ENCODE assay signal across 10 mouse cellular contexts in the genomic region with DNA sequence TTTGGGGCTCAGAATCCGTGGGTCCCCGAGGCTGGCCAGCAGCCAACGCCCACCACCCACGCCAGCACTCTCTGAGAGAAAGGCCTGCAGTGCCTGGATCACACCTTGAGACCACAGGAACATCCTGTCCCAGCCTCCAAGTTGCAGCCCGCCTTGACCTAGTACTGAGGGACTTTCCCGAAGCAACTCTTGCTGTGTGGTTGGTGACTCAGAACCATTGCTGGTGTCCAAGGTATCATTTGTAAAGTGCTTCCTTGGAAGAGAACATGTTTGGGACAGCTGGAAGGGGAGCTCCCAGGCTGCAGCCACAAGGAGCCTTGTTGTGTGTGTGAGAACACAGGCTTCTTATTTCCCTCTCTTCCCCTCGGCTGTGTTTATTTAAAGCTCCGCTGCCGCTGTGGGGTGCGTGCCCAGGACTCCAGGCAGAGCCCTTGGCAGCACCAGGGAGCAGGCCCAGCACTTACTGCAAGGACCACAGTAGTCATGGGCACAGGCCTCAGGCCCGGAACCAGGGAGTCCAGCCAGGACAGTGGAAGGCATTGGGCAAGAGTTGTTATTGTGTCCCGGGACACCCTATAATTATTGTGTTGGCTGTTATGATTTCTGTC.
A peak's percentile ranks its signal among the peaks of the same experiment; 100 is the strongest.
DNase-seq lines count a peak whose midpoint lies in the region; ATAC-seq and TF ChIP-seq lines count a peak whose summit lies in the region.
"Had no signal": no experiment of that assay in that cellular context is flagged by ENCODE, and none has a peak within 500 bp of the region (broad histone marks: within the 10 kb centered on the region; RNA-seq: fewer than 3 reads in every experiment).

No protein-coding gene starts in this region.

- no peak for TF ChIP-seq CTCF in hindbrain, postnatal 0 days (IDR thresholded peaks at IDR 0.05; ENCODE audit: low read depth)
- TF ChIP-seq CTCF in heart, postnatal 0 days (IDR thresholded peaks at IDR 0.05; ENCODE audit: low read depth) = no peak
- TF ChIP-seq CTCF in lung, adult 2 months (IDR thresholded peaks at IDR 0.05; ENCODE audit: insufficient read depth, low read length) = no peak

- no peak overlapping the region for H3K4me3 ChIP-seq in hindbrain, postnatal 0 days (ENCODE audit: low read length)
- H3K4me3 ChIP-seq in hindbrain, embryonic 11.5 days (ENCODE audit: low read depth, low read length) = no peak overlapping the region
- no peak overlapping the region for H3K4me3 ChIP-seq in heart, postnatal 0 days (ENCODE audit: low read depth, low read length)
- no peak overlapping the region for H3K4me3 ChIP-seq in lung, adult 2 months (replicated peaks; ENCODE audit: extremely low read depth, low read depth, low read length)
- H3K4me3 ChIP-seq in intestine, embryonic 16.5 days (ENCODE audit: low read length) = no peak overlapping the region
- no peak overlapping the region for H3K4me3 ChIP-seq in liver, embryonic 11.5 days (ENCODE audit: low read depth, low read length)
- H3K4me3 ChIP-seq in forebrain, embryonic 15.5 days = no peak overlapping the region
- H3K4me3 ChIP-seq: hindbrain, embryonic 15.5 days; neural tube, embryonic 12.5 days had no signal

- no peak for TF ChIP-seq EP300 in heart, postnatal 0 days (IDR thresholded peaks at IDR 0.05; ENCODE audit: low read depth)

- H3K9me3 ChIP-seq in hindbrain, postnatal 0 days (ENCODE audit: low read length) = no peaks in the 10 kb centered on the region
- no peaks in the 10 kb centered on the region for H3K9me3 ChIP-seq in hindbrain, embryonic 11.5 days (ENCODE audit: control insufficient read depth, low read length)
- H3K9me3 ChIP-seq in heart, postnatal 0 days (replicated peaks; ENCODE audit: control insufficient read depth, low read length) = no peaks in the 10 kb centered on the region
- H3K9me3 ChIP-seq in intestine, embryonic 16.5 days (ENCODE audit: control insufficient read depth, low read length) = no peaks in the 10 kb centered on the region
- no peaks in the 10 kb centered on the region for H3K9me3 ChIP-seq in liver, embryonic 11.5 days (ENCODE audit: control insufficient read depth, low read length)
- no peaks in the 10 kb centered on the region for H3K9me3 ChIP-seq in forebrain, embryonic 15.5 days
- H3K9me3 ChIP-seq: hindbrain, embryonic 15.5 days; neural tube, embryonic 12.5 days had no signal

- no peaks in the 10 kb centered on the region for H3K36me3 ChIP-seq in hindbrain, postnatal 0 days (ENCODE audit: insufficient read depth, low read length)
- H3K36me3 ChIP-seq in hindbrain, embryonic 11.5 days (ENCODE audit: control insufficient read depth, insufficient read depth, low read length) = no peaks in the 10 kb centered on the region
- no peaks in the 10 kb centered on the region for H3K36me3 ChIP-seq in heart, postnatal 0 days (replicated peaks; ENCODE audit: control insufficient read depth, insufficient read depth, low read length)
- no peaks in the 10 kb centered on the region for H3K36me3 ChIP-seq in intestine, embryonic 16.5 days (ENCODE audit: control insufficient read depth, insufficient read depth, low read length)
- H3K36me3 ChIP-seq in liver, embryonic 11.5 days (ENCODE audit: control insufficient read depth, insufficient read depth, low read length) = no peaks in the 10 kb centered on the region
- H3K36me3 ChIP-seq in forebrain, embryonic 15.5 days = no peaks in the 10 kb centered on the region
- H3K36me3 ChIP-seq: hindbrain, embryonic 15.5 days; neural tube, embryonic 12.5 days had no signal

- ATAC-seq in hindbrain, postnatal 0 days = peak; percentile 76; the same call in 1 of the 2 replicates
- ATAC-seq in hindbrain, embryonic 11.5 days (ENCODE audit: low FRiP score) = no peak
- peak; percentile 39; the same call in 1 of the 2 replicates for ATAC-seq in heart, postnatal 0 days (ENCODE audit: insufficient read depth, low read depth)
- ATAC-seq in intestine, embryonic 16.5 days = no peak
- no peak for ATAC-seq in liver, embryonic 11.5 days (replicated peaks; ENCODE audit: low FRiP score)
- ATAC-seq in forebrain, embryonic 15.5 days (replicated peaks) = no peak

- H3K9ac ChIP-seq in hindbrain, postnatal 0 days (replicated peaks; ENCODE audit: low read length) = no peak overlapping the region
- H3K9ac ChIP-seq in hindbrain, embryonic 11.5 days (ENCODE audit: low read depth, low read length) = no peak overlapping the region
- no peak overlapping the region for H3K9ac ChIP-seq in heart, postnatal 0 days (replicated peaks; ENCODE audit: low read depth, low read length)
- no peak overlapping the region for H3K9ac ChIP-seq in intestine, embryonic 16.5 days (ENCODE audit: low read depth, low read length)
- no peak overlapping the region for H3K9ac ChIP-seq in liver, embryonic 11.5 days (ENCODE audit: low read depth, low read length)
- H3K9ac ChIP-seq in forebrain, embryonic 15.5 days (replicated peaks) = no peak overlapping the region
- H3K9ac ChIP-seq: hindbrain, embryonic 15.5 days; neural tube, embryonic 12.5 days had no signal

- H3K27me3 ChIP-seq in hindbrain, postnatal 0 days (ENCODE audit: insufficient read depth, low read length) = no peaks in the 10 kb centered on the region
- no peaks in the 10 kb centered on the region for H3K27me3 ChIP-seq in hindbrain, embryonic 11.5 days (ENCODE audit: control insufficient read depth, insufficient read depth, low read length)
- no peaks in the 10 kb centered on the region for H3K27me3 ChIP-seq in heart, postnatal 0 days (ENCODE audit: control insufficient read depth, insufficient read depth, low read length)
- H3K27me3 ChIP-seq in intestine, embryonic 16.5 days (replicated peaks; ENCODE audit: control insufficient read depth, insufficient read depth, low read length) = no peaks in the 10 kb centered on the region
- no peaks in the 10 kb centered on the region for H3K27me3 ChIP-seq in liver, embryonic 11.5 days (replicated peaks; ENCODE audit: control insufficient read depth, insufficient read depth, low read length)
- H3K27me3 ChIP-seq in forebrain, embryonic 15.5 days = no peaks in the 10 kb centered on the region
- H3K27me3 ChIP-seq: hindbrain, embryonic 15.5 days; neural tube, embryonic 12.5 days had no signal

- H3K4me1 ChIP-seq in hindbrain, postnatal 0 days (ENCODE audit: insufficient read depth, low read length) = no peaks in the 10 kb centered on the region
- H3K4me1 ChIP-seq in hindbrain, embryonic 11.5 days (replicated peaks; ENCODE audit: control insufficient read depth, insufficient read depth, low read length) = no peaks in the 10 kb centered on the region
- 0 out of 2 replicates have a peak, but pooled peaks cover 7% of the 10 kb centered on the region for H3K4me1 ChIP-seq in heart, postnatal 0 days (ENCODE audit: control insufficient read depth, insufficient read depth)
- H3K4me1 ChIP-seq in lung, adult 2 months (ENCODE audit: control insufficient read depth, insufficient read depth, low read length) = 0 out of 2 replicates have a peak, but pooled peaks cover 3% of the 10 kb centered on the region
- 0 out of 2 replicates have a peak, but pooled peaks cover 2% of the 10 kb centered on the region for H3K4me1 ChIP-seq in intestine, embryonic 16.5 days (ENCODE audit: control insufficient read depth, insufficient read depth, low read length)
- no peaks in the 10 kb centered on the region for H3K4me1 ChIP-seq in liver, embryonic 11.5 days (replicated peaks; ENCODE audit: control insufficient read depth, insufficient read depth, low read length)
- H3K4me1 ChIP-seq in forebrain, embryonic 15.5 days = no peaks in the 10 kb centered on the region
- H3K4me1 ChIP-seq: hindbrain, embryonic 15.5 days; neural tube, embryonic 12.5 days had no signal

- H3K27ac ChIP-seq in hindbrain, postnatal 0 days = no peak overlapping the region
- no peak overlapping the region for H3K27ac ChIP-seq in hindbrain, embryonic 11.5 days (ENCODE audit: low read depth, low read length)
- H3K27ac ChIP-seq in heart, postnatal 0 days (ENCODE audit: low read depth) = no peak overlapping the region
- H3K27ac ChIP-seq in intestine, embryonic 16.5 days (ENCODE audit: low read length) = no peak overlapping the region
- H3K27ac ChIP-seq in liver, embryonic 11.5 days (ENCODE audit: low read depth, low read length) = no peak overlapping the region
- no peak overlapping the region for H3K27ac ChIP-seq in forebrain, embryonic 15.5 days (replicated peaks)
- H3K27ac ChIP-seq: hindbrain, embryonic 15.5 days; neural tube, embryonic 12.5 days had no signal

- H3K4me2 ChIP-seq in hindbrain, postnatal 0 days (ENCODE audit: low read depth, low read length) = no peak overlapping the region
- no peak overlapping the region for H3K4me2 ChIP-seq in hindbrain, embryonic 11.5 days (replicated peaks; ENCODE audit: low read depth, low read length)
- H3K4me2 ChIP-seq in heart, postnatal 0 days (ENCODE audit: low read depth, low read length) = no peak overlapping the region
- H3K4me2 ChIP-seq in intestine, embryonic 16.5 days (ENCODE audit: low read depth, low read length) = no peak overlapping the region
- no peak overlapping the region for H3K4me2 ChIP-seq in liver, embryonic 11.5 days
- H3K4me2 ChIP-seq in forebrain, embryonic 15.5 days (replicated peaks) = no peak overlapping the region
- H3K4me2 ChIP-seq: hindbrain, embryonic 15.5 days; neural tube, embryonic 12.5 days had no signal

- no peak for TF ChIP-seq POLR2A in lung, adult 2 months (IDR thresholded peaks at IDR 0.05; ENCODE audit: borderline replicate concordance, extremely low read depth, low read depth, low read length)

- peak; percentile 40 for DNase-seq in hindbrain, postnatal 0 days (ENCODE audit: low spot score)
- no peak for DNase-seq in hindbrain, embryonic 11.5 days (ENCODE audit: low spot score)
- peak; percentile 47 for DNase-seq in adrenal gland, postnatal 14 days
- no peak for DNase-seq in heart, postnatal 0 days (ENCODE audit: low spot score)
- peak; percentile 7 for DNase-seq in lung, adult 2 months
- DNase-seq in liver, embryonic 11.5 days (ENCODE audit: low spot score) = no peak

- WGBS in hindbrain, postnatal 0 days = 68% methylated on average over 12 of the region's 12 CpGs
- 72% methylated on average over 12 of the region's 12 CpGs for WGBS in hindbrain, embryonic 11.5 days
- 48% methylated on average over 12 of the region's 12 CpGs for WGBS in heart, postnatal 0 days
- 38% methylated on average over 12 of the region's 12 CpGs for WGBS in lung, adult 2 months
- WGBS in intestine, embryonic 16.5 days = 52% methylated on average over 12 of the region's 12 CpGs
- WGBS in liver, embryonic 11.5 days = 73% methylated on average over 12 of the region's 12 CpGs
- WGBS in forebrain, embryonic 15.5 days = 84% methylated on average over 12 of the region's 12 CpGs

Comparison
In these comparisons a context has a peak if more than half of its experiments do, and no peak if none do; other contexts are left out.
1. ATAC-seq: peak in hindbrain, postnatal 0 days (single experiment) and heart, postnatal 0 days (single experiment); none in hindbrain, embryonic 11.5 days (single experiment), intestine, embryonic 16.5 days (single experiment), liver, embryonic 11.5 days (single experiment) and forebrain, embryonic 15.5 days (single experiment).
2. DNase-seq: peak in hindbrain, postnatal 0 days (single experiment), adrenal gland, postnatal 14 days (single experiment) and lung, adult 2 months (single experiment); none in hindbrain, embryonic 11.5 days (single experiment), heart, postnatal 0 days (single experiment) and liver, embryonic 11.5 days (single experiment).